Comparison of ENCODE assay signal across 9 mouse cellular contexts in genomic region chr13:30548835-30549234, GRCm38 (mm10). TPM values are rescaled to one million over a fixed set of nuclear protein-coding genes. Genes with fewer than 3 reads are reported as not detected.
DNase-seq lines count a peak whose midpoint lies in the region; ATAC-seq lines count a peak whose summit lies in the region.
"Had no signal": no experiment of that assay in that cellular context is flagged by ENCODE, and none has a peak within 500 bp of the region (broad histone marks: within the 10 kb centered on the region; RNA-seq: fewer than 3 reads in every experiment).

No protein-coding gene starts in this region.

- no peak overlapping the region for H3K27ac ChIP-seq in forebrain, embryonic 10.5 days
- H3K27ac ChIP-seq in forebrain, embryonic 16.5 days (ENCODE audit: low read length), result no peak overlapping the region
- no peak overlapping the region for H3K27ac ChIP-seq in heart, embryonic 11.5 days (ENCODE audit: low read depth, low read length)
- H3K27ac ChIP-seq: stomach, embryonic 15.5 days had no signal

- H3K9ac ChIP-seq in forebrain, embryonic 16.5 days (replicated peaks; ENCODE audit: low read depth, low read length), result no peak overlapping the region
- H3K9ac ChIP-seq in heart, embryonic 11.5 days (ENCODE audit: low read depth, low read length), result no peak overlapping the region
- H3K9ac ChIP-seq: stomach, embryonic 15.5 days had no signal

- peak; percentile 81 for DNase-seq in forebrain, embryonic 10.5 days (ENCODE audit: extremely low spot score, low spot score)
- peak; percentile 80 for DNase-seq in adrenal gland, adult 2 months
- DNase-seq in embryo, embryonic 11 days, result peak; percentile 83
- DNase-seq in layer of hippocampus, postnatal 36 days, result peak; percentile 34 to 56
- peak; percentile 70 to 90 for DNase-seq in lung, postnatal 4 days
- DNase-seq in spleen, adult 12 weeks (ENCODE audit: low spot score), result peak; percentile 70

- H3K4me3 ChIP-seq in forebrain, embryonic 10.5 days, result no peak overlapping the region
- H3K4me3 ChIP-seq in forebrain, embryonic 16.5 days (replicated peaks; ENCODE audit: low read length), result no peak overlapping the region
- no peak overlapping the region for H3K4me3 ChIP-seq in heart, embryonic 11.5 days (ENCODE audit: low read depth, low read length)
- H3K4me3 ChIP-seq: stomach, embryonic 15.5 days had no signal

- H3K4me1 ChIP-seq in forebrain, embryonic 10.5 days, result peaks cover 11% of the 10 kb centered on the region
- peaks cover 10% of the 10 kb centered on the region for H3K4me1 ChIP-seq in forebrain, embryonic 16.5 days (replicated peaks; ENCODE audit: control insufficient read depth, insufficient read depth, low read length)
- H3K4me1 ChIP-seq in heart, embryonic 11.5 days (ENCODE audit: control insufficient read depth, insufficient read depth, low read length), result peaks cover 5% of the 10 kb centered on the region; the same call in 1 of the 2 replicates

- 27% methylated on average over 2 of the region's 2 CpGs for WGBS in forebrain, embryonic 10.5 days
- 25% methylated on average over 2 of the region's 2 CpGs for WGBS in forebrain, embryonic 16.5 days
- WGBS in heart, embryonic 11.5 days (ENCODE audit: insufficient replicate concordance), result 0% methylated on average over 2 of the region's 2 CpGs

- ATAC-seq in forebrain, embryonic 16.5 days, result no peak
- ATAC-seq in heart, embryonic 11.5 days (replicated peaks; ENCODE audit: insufficient number of reproducible peaks, low FRiP score, low TSS enrichment), result peak; percentile 57; the same call in 1 of the 2 replicates

- H3K9me3 ChIP-seq in forebrain, embryonic 10.5 days, result no peaks in the 10 kb centered on the region
- H3K9me3 ChIP-seq in forebrain, embryonic 16.5 days (ENCODE audit: control insufficient read depth, low read length), result no peaks in the 10 kb centered on the region
- no peaks in the 10 kb centered on the region for H3K9me3 ChIP-seq in heart, embryonic 11.5 days (replicated peaks; ENCODE audit: control insufficient read depth, low read length)
- H3K9me3 ChIP-seq: stomach, embryonic 15.5 days had no signal

- no peaks in the 10 kb centered on the region for H3K27me3 ChIP-seq in forebrain, embryonic 10.5 days (ENCODE audit: poor library complexity, severe bottlenecking)
- no peaks in the 10 kb centered on the region for H3K27me3 ChIP-seq in forebrain, embryonic 16.5 days (replicated peaks; ENCODE audit: control insufficient read depth, insufficient read depth, low read length)
- H3K27me3 ChIP-seq in heart, embryonic 11.5 days (ENCODE audit: control insufficient read depth, insufficient read depth, low read length), result no peaks in the 10 kb centered on the region
- H3K27me3 ChIP-seq: stomach, embryonic 15.5 days had no signal

- H3K4me2 ChIP-seq in forebrain, embryonic 16.5 days (ENCODE audit: low read length), result no peak overlapping the region
- no peak overlapping the region for H3K4me2 ChIP-seq in heart, embryonic 11.5 days
- H3K4me2 ChIP-seq: stomach, embryonic 15.5 days had no signal

- H3K36me3 ChIP-seq in forebrain, embryonic 10.5 days (replicated peaks), result no peaks in the 10 kb centered on the region
- H3K36me3 ChIP-seq in forebrain, embryonic 16.5 days (ENCODE audit: control insufficient read depth, insufficient read depth), result no peaks in the 10 kb centered on the region
- no peaks in the 10 kb centered on the region for H3K36me3 ChIP-seq in heart, embryonic 11.5 days (ENCODE audit: control insufficient read depth, insufficient read depth, low read length)
- H3K36me3 ChIP-seq: stomach, embryonic 15.5 days had no signal

RNA-seq across cellular contexts. Expression of gene Uqcrfs1, which starts 3.7 kb away (rescaled TPM):
- 238 and 239 TPM in 2 replicates for polyA plus RNA-seq in forebrain, embryonic 10.5 days (2016; fragmentation: Nextera tagmentation; extraction: Ambion mirVana)
- 227 and 233 TPM in 2 replicates for polyA plus RNA-seq in forebrain, embryonic 16.5 days (2015; fragmentation: Nextera tagmentation; extraction: Ambion mirVana)
- total RNA-seq in adrenal gland, adult 2 months (2021), result 100 to 1,000 TPM; 247 to 409 TPM
- 860 and 1,083 TPM in 2 replicates for polyA plus RNA-seq in adrenal gland, adult 2 months (2012; rRNA removed)
- polyA plus RNA-seq in heart, embryonic 11.5 days (2014; fragmentation: Nextera tagmentation; extraction: Ambion mirVana), result 483 and 531 TPM in 2 replicates
- total RNA-seq in layer of hippocampus, postnatal 36 days (2021), result 100 to 1,000 TPM; 151 to 171 TPM
